Mouse (Mus musculus) induced T-regulatory cell, adult 2 months (primary cell): ENCODE measurements at regions not wholly inside any gene's neighbourhood (a gene's known extent, or its start where the extent isn't known, plus 50 kb on each side); places are given as distances from the start of the nearest gene placed in this dataset.

Source experiments
- DNase-seq: peaks from one replicate; pipeline ENCODE4 v3.0.0-alpha.2; 2012; ENCODE audit warnings: low read depth

- no peak for DNase-seq
Measured at GRCm38 (mm10) chr11:31746939-31747338, 75.3 kb upstream of the Bod1 start.

- no peak for DNase-seq
Measured at GRCm38 (mm10) chr11:31748275-31748815, 76.7 kb upstream of the Bod1 start.

- DNase-seq, result no peak
Measured at GRCm38 (mm10) chr11:31751274-31751673, 79.6 kb upstream of the Bod1 start.

GRCm38 (mm10) chr11:31753211-31753610 is 81.5 kb upstream of the Bod1 start:
- DNase-seq, result no peak

GRCm38 (mm10) chr11:31753711-31754161 is 82.1 kb upstream of the Bod1 start:
- no peak for DNase-seq

GRCm38 (mm10) chr11:31754416-31754815 is 82.7 kb upstream of the Bod1 start:
- no peak for DNase-seq

- no peak for DNase-seq
Measured at GRCm38 (mm10) chr11:31755858-31756257, 84.2 kb upstream of the Bod1 start.

- DNase-seq, result no peak
Measured at GRCm38 (mm10) chr11:31756355-31757145, 84.9 kb upstream of the Bod1 start.

GRCm38 (mm10) chr11:31759868-31760765 is 88.4 kb upstream of the Bod1 start:
- peak; percentile 81 for DNase-seq

GRCm38 (mm10) chr11:31763856-31764255 is 92.2 kb upstream of the Bod1 start:
- DNase-seq, result no peak

GRCm38 (mm10) chr11:31766296-31766695 is 94.6 kb upstream of the Bod1 start:
- DNase-seq, result no peak

GRCm38 (mm10) chr11:31767727-31768495 is 96.2 kb upstream of the Bod1 start:
- DNase-seq, result no peak

GRCm38 (mm10) chr11:31769804-31770654 is 98.3 kb upstream of the Bod1 start:
- no peak for DNase-seq

GRCm38 (mm10) chr11:31770881-31771280 is 99.2 kb upstream of the Bod1 start:
- DNase-seq, result no peak

- DNase-seq, result no peak
Measured at GRCm38 (mm10) chr11:31771491-31772439, 100.1 kb upstream of the Bod1 start.

- DNase-seq, result no peak
Measured at GRCm38 (mm10) chr11:31777531-31777930, 94.5 kb upstream of the Cpeb4 start.

GRCm38 (mm10) chr11:31778766-31779165 is 93.2 kb upstream of the Cpeb4 start:
- no peak for DNase-seq

- no peak for DNase-seq
Measured at GRCm38 (mm10) chr11:31779267-31779666, 92.7 kb upstream of the Cpeb4 start.

GRCm38 (mm10) chr11:31780969-31781368 is 91.0 kb upstream of the Cpeb4 start:
- no peak for DNase-seq

- DNase-seq, result no peak
Measured at GRCm38 (mm10) chr11:31781605-31782004, 90.4 kb upstream of the Cpeb4 start.
